Mouse (Mus musculus) small intestine, adult 2 months (tissue): ENCODE results near the gene Ndufs7. TPM values are rescaled to one million over a fixed set of nuclear protein-coding genes. Genes with fewer than 3 reads are reported as not detected.

Source experiments
- H3K27ac ChIP-seq: fragments of 200-500 bp; 2 replicates; pipeline ENCODE4 v1.5.1; 2012; ENCODE audit warnings: low read depth, low read length, control low read depth, inconsistent platforms; ENCODE audit not compliant: insufficient read depth
- H3K27me3 ChIP-seq: fragments of 200-500 bp; 2 replicates; pipeline ENCODE4 v1.6.1; 2012; ENCODE audit warnings: mild to moderate bottlenecking, moderate library complexity, low read length, inconsistent platforms; ENCODE audit not compliant: control insufficient read depth, insufficient read depth
- H3K36me3 ChIP-seq: fragments of 200-500 bp; 2 replicates; pipeline ENCODE4 v1.6.1; 2012; ENCODE audit warnings: mild to moderate bottlenecking, low read length, control low read depth, inconsistent platforms; ENCODE audit not compliant: control insufficient read depth, insufficient read depth
- H3K4me1 ChIP-seq: fragments of 200-500 bp; 2 replicates; pipeline ENCODE4 v1.6.1; 2012; ENCODE audit warnings: low read length, inconsistent platforms, mixed read lengths; ENCODE audit not compliant: control insufficient read depth, insufficient read depth, insufficient read length
- H3K4me3 ChIP-seq: fragments of 200-500 bp; 2 replicates; pipeline ENCODE4 v1.5.1; 2012; ENCODE audit warnings: low read depth, mild to moderate bottlenecking, control low read depth, inconsistent platforms, low read length, moderate library complexity
- CTCF ChIP-seq: fragments of 200-500 bp; IDR thresholded peaks from 2 replicates; pipeline ENCODE4 v1.5.1; 2012; ENCODE audit warnings: low read depth, mild to moderate bottlenecking, control low read depth, inconsistent platforms, low read length, moderate library complexity, mixed read lengths; ENCODE audit not compliant: insufficient replicate concordance, insufficient read length; ENCODE audit errors: extremely low read depth
- POLR2A ChIP-seq: fragments of 200-500 bp; IDR thresholded peaks from 2 replicates; pipeline ENCODE4 v1.6.1; 2012; ENCODE audit warnings: low read depth, mild to moderate bottlenecking, control low read depth, inconsistent platforms, low read length, moderate library complexity
- WGBS: fragments of 180-500 bp; shearing (Covaris S2); methylation state at CpG from one replicate; pipeline ENCODE4 v1.1.7; 2018; 5-methylcytosine and 5-hydroxymethylcytosine counted together
- polyA plus RNA-seq: library from polyadenylated mRNA; depleted of rRNA; stranded (reverse); fragments of >200 nt; gene quantifications from 2 replicates; pipeline ENCODE4 v1.2.3, GENCODE M21; 2012

Gene Ndufs7
- polyA plus RNA-seq, 1 experiment = 1,176 TPM

DNA sequence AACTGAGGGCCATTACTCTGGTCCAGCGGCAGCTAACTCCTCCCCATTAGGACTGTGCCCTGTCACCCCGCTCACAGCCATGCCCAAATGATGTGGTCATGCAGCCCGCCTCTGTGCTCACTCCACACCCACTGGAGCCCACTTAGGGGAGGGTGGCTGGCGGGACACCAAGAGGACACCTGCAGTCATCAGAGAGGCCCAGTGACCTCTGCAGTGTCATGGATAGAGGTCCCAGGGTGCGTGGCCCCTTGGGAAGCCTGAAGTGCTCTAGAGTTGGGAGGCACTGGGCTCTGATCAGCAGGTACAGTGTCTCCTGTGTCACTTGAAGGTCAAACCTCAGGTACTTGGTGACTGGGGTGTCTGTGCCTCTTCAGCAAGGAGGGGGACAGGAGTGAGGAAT lies 47.9 kb downstream of the Ndufs7 start:
- Histone ChIP-seq H3K27ac (no peak overlapping the region), H3K4me1 (peaks cover 7% of the 10 kb centered on the region), H3K27me3 (peaks cover 29% of the 10 kb centered on the region), H3K4me3 (no peak overlapping the region), H3K36me3 (peaks cover 15% of the 10 kb centered on the region)
- 86% methylated on average over 5 of the region's 5 CpGs for WGBS
- TF ChIP-seq CTCF = no peak
- no peak for TF ChIP-seq POLR2A

DNA sequence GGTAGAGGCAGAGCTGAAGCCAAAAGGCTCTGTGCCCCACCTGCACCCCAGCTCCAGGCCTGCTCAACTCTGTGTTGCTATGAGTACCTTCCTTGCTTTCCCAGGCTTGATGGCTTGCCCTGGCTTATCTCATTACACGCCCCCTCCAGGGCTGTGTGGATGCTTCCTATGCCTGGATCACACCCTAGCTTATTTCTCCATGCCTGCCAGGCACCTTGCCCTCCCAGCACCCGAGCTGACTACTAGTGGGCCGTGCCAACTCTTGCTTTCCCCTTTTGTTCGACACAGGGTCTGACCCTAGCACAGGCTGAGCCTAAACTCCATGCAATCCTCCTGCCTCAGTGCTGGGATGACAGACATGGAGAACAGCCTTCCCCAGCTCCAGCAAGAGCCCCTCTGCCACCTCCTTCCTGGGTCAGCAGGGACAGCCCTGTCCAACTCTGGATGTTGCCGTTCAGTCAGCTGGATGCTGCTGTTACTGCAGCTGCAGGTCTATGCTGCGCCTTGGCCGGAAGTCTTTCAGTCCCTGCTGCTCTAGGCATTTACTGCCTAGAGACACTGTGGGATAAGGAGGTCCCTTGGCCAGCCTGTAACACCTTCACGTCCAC lies 48.7 kb downstream of the Ndufs7 start:
- TF ChIP-seq CTCF (no peak), POLR2A (no peak)
- Histone ChIP-seq H3K27ac (no peak overlapping the region), H3K36me3 (peaks cover 15% of the 10 kb centered on the region), H3K4me1 (peaks cover 7% of the 10 kb centered on the region), H3K27me3 (peaks cover 33% of the 10 kb centered on the region), H3K4me3 (no peak overlapping the region)
- 56% methylated on average over 8 of the region's 8 CpGs for WGBS

GRCm38 (mm10) chr10:80298571-80299281 lies 49.8 kb downstream of the Ndufs7 start:
- WGBS = 9% methylated on average over 26 of the region's 26 CpGs
- TF ChIP-seq POLR2A (no peak), CTCF (no peak)
- Histone ChIP-seq H3K4me1 (peaks cover 7% of the 10 kb centered on the region), H3K4me3 (no peak overlapping the region), H3K27me3 (peaks cover 38% of the 10 kb centered on the region), H3K36me3 (peaks cover 9% of the 10 kb centered on the region), H3K27ac (no peak overlapping the region)

DNA sequence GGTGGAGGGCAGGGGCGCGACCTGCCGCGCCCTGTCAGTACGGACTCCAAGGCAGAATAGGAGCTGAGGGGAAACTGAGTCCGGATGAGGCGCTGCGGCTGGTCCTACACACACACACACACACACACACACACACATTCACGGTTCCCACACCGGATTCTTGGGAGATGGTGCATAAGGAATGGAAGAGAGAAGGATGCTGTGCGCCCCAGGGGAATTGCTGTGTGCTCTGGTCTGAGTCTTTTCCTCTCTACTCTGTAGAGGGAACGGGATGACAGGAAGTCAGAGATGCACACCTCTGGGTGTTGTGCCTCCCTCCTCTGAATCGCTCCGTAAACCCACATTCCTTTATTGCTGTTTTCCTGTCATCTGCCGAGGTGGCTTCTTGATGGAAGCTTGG lies 50.4 kb downstream of the Ndufs7 start:
- H3K27me3 ChIP-seq = peaks cover 39% of the 10 kb centered on the region
- WGBS = 16% methylated on average over 15 of the region's 15 CpGs
- H3K4me1 ChIP-seq = peaks cover 4% of the 10 kb centered on the region
- no peak overlapping the region for H3K4me3 ChIP-seq
- H3K36me3 ChIP-seq = peaks cover 4% of the 10 kb centered on the region
- TF ChIP-seq POLR2A (no peak), CTCF (no peak)
- no peak overlapping the region for H3K27ac ChIP-seq

GRCm38 (mm10) chr10:80299824-80300223 lies 50.9 kb downstream of the Ndufs7 start:
- no peak overlapping the region for H3K4me3 ChIP-seq
- H3K36me3 ChIP-seq = no peaks in the 10 kb centered on the region
- 58% methylated on average over 10 of the region's 10 CpGs for WGBS
- TF ChIP-seq CTCF (no peak), POLR2A (no peak)
- H3K4me1 ChIP-seq = peaks cover 4% of the 10 kb centered on the region
- H3K27ac ChIP-seq = no peak overlapping the region
- H3K27me3 ChIP-seq = peaks cover 44% of the 10 kb centered on the region

GRCm38 (mm10) chr10:80300672-80301181 lies 51.8 kb downstream of the Ndufs7 start:
- 48% methylated on average over 11 of the region's 11 CpGs for WGBS
- Histone ChIP-seq H3K36me3 (no peaks in the 10 kb centered on the region), H3K4me1 (peaks cover 4% of the 10 kb centered on the region), H3K4me3 (no peak overlapping the region), H3K27ac (no peak overlapping the region), H3K27me3 (peaks cover 47% of the 10 kb centered on the region)
- TF ChIP-seq CTCF (no peak), POLR2A (no peak)
